Mouse (Mus musculus): ENCODE measurements at regions not wholly inside any gene's neighbourhood (a gene's known extent, or its start where the extent isn't known, plus 50 kb on each side); places are given as distances from the start of the nearest gene placed in this dataset.

DNA sequence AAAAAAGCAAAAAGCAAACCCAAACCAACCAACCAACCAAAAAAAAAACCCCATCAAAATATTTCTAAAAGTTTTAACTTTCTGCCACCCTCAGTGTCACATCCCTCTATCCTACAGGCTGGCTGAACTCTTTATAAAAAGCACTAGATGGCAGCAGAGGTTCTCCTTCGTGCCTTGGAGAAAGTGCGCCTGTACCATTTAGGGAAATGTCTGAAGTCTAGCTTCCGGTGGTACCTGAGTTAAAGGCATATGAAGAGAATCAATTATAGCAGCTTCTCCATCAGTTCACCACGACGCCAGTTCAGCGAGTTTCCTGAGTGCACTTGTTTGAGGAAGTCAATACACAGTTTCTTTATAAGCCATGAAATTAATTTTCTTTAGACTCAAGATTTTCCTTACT is 130.0 kb upstream of the Zc3h12c start:
- H3K9me3 ChIP-seq (ENCODE audit: control insufficient read depth, low read length) = no peaks in the 10 kb centered on the region
- no peaks in the 10 kb centered on the region for H3K4me1 ChIP-seq (replicated peaks; ENCODE audit: control insufficient read depth in 2 of 2, insufficient read depth in 2 of 2, low read length in 1 of 2)
- no peak overlapping the region for H3K27ac ChIP-seq
- DNase-seq (ENCODE audit: low read depth in 3 of 3, low spot score in 3 of 3) (no peak), ATAC-seq (ENCODE audit: insufficient read depth) (no peak)
- no peaks in the 10 kb centered on the region for H3K27me3 ChIP-seq (ENCODE audit: control insufficient read depth, insufficient read depth, low read length)
- no peak overlapping the region for H3K9ac ChIP-seq (replicated peaks)
- no peak for TF ChIP-seq EP300 (IDR thresholded peaks at IDR 0.05; ENCODE audit: low read depth)
- peak; percentile 40 for TF ChIP-seq CTCF (IDR thresholded peaks at IDR 0.05; ENCODE audit: low read depth)
- H3K4me3 ChIP-seq (ENCODE audit: insufficient read depth in 1 of 2, low read depth in 2 of 2, low read length in 2 of 2) = no peak overlapping the region
- no peak overlapping the region for H3K4me2 ChIP-seq (ENCODE audit: low read depth)
- WGBS (ENCODE audit: insufficient replicate concordance) = 5% methylated on average over 6 of the region's 6 CpGs
- H3K36me3 ChIP-seq (replicated peaks; ENCODE audit: control insufficient read depth, insufficient read depth, low read depth) = no peaks in the 10 kb centered on the region

DNA sequence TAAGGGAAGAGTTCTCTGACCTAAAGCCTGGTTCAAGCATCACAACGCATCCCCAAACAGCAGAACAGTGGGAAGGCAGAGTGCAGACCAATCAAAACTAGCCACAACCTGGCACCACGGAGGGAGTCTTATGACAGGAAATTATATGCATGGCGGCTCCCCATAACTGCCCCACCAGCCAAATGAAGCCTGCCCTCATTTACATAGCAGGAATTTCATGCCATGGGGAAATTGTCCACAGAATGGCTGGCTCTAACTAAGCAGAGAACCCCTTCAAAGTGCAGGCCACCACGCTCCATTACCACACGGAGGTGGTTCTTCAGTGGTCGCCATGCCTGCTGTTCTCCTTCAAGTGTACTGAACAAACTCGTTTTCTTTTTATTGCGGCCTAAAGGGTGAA is 126.3 kb upstream of the Zc3h12c start:
- WGBS (ENCODE audit: insufficient replicate concordance) = 65% methylated on average over 8 of the region's 8 CpGs
- no peak for DNase-seq (ENCODE audit: low read depth in 3 of 3, low spot score in 3 of 3)
- no peak overlapping the region for H3K4me2 ChIP-seq (ENCODE audit: low read depth)
- ATAC-seq (ENCODE audit: insufficient read depth) = no peak
- H3K27me3 ChIP-seq (ENCODE audit: control insufficient read depth, insufficient read depth, low read length) = no peaks in the 10 kb centered on the region
- TF ChIP-seq EP300 (IDR thresholded peaks at IDR 0.05; ENCODE audit: low read depth) (no peak), CTCF (IDR thresholded peaks at IDR 0.05; ENCODE audit: low read depth) (no peak)
- H3K27ac ChIP-seq = no peak overlapping the region
- no peak overlapping the region for H3K4me3 ChIP-seq (ENCODE audit: insufficient read depth in 1 of 2, low read depth in 2 of 2, low read length in 2 of 2)
- no peaks in the 10 kb centered on the region for H3K36me3 ChIP-seq (replicated peaks; ENCODE audit: control insufficient read depth, insufficient read depth, low read depth)
- no peaks in the 10 kb centered on the region for H3K4me1 ChIP-seq (replicated peaks; ENCODE audit: control insufficient read depth in 2 of 2, insufficient read depth in 2 of 2, low read length in 1 of 2)
- no peak overlapping the region for H3K9ac ChIP-seq (replicated peaks)
- no peaks in the 10 kb centered on the region for H3K9me3 ChIP-seq (ENCODE audit: control insufficient read depth, low read length)

DNA sequence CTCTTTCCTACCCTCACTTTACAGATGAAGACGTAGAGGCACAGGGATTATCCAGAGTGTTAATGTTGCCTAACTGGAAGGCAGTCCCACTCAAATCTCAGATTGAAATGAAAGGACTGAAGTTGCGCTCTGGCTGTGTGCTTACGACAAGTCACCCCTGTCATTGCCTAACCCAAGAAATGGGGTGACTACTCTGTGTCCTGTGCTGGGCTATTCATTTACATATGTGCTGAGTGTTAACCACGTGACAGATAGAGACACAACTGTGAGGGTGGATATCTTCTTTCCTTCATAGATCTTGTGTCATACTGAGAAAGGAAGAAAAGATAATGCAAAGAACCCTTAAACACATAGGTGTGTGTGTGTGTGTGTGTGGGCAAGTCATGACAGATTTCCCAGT is 120.7 kb upstream of the Zc3h12c start:
- H3K4me1 ChIP-seq (replicated peaks; ENCODE audit: control insufficient read depth in 2 of 2, insufficient read depth in 2 of 2, low read length in 1 of 2) = no peaks in the 10 kb centered on the region
- no peaks in the 10 kb centered on the region for H3K9me3 ChIP-seq (ENCODE audit: control insufficient read depth, low read length)
- H3K27ac ChIP-seq = no peak overlapping the region
- ATAC-seq (ENCODE audit: insufficient read depth) (no peak), DNase-seq (ENCODE audit: low read depth in 3 of 3, low spot score in 3 of 3) (no peak)
- no peaks in the 10 kb centered on the region for H3K27me3 ChIP-seq (ENCODE audit: control insufficient read depth, insufficient read depth, low read length)
- WGBS (ENCODE audit: insufficient replicate concordance) = 55% methylated on average over 4 of the region's 4 CpGs
- no peak overlapping the region for H3K4me3 ChIP-seq (ENCODE audit: insufficient read depth in 1 of 2, low read depth in 2 of 2, low read length in 2 of 2)
- H3K9ac ChIP-seq (replicated peaks) = no peak overlapping the region
- TF ChIP-seq CTCF (IDR thresholded peaks at IDR 0.05; ENCODE audit: low read depth) = no peak
- TF ChIP-seq EP300 (IDR thresholded peaks at IDR 0.05; ENCODE audit: low read depth) = no peak
- no peaks in the 10 kb centered on the region for H3K36me3 ChIP-seq (replicated peaks; ENCODE audit: control insufficient read depth, insufficient read depth, low read depth)
- no peak overlapping the region for H3K4me2 ChIP-seq (ENCODE audit: low read depth)

DNA sequence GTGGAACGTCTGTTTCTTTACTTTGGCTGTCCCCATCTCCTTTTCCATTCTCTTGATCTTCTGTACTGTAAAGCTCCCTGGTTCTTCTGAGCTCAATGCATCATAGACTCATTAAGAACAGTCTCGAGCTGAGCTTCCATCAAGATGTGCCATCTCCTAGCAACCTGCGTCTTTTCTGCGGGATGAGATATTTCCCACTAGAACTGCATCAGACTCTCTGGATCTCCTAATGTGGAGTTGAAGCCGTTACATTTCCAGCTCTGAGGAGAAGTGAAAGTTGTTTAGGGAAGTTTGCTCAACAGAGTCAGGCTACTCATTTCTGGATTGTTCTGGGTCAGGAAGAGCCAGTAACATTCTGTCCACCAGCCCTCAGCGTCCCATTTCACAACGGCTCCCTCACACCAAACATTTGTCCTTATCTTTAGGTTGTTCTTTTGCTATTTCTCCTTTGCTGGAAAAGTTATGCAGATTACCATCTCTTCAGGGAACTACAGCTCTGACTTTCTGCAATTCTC is 119.4 kb upstream of the Zc3h12c start:
- Histone ChIP-seq H3K9ac (replicated peaks) (no peak overlapping the region), H3K4me2 (ENCODE audit: low read depth) (no peak overlapping the region), H3K4me1 (replicated peaks; ENCODE audit: control insufficient read depth in 2 of 2, insufficient read depth in 2 of 2, low read length in 1 of 2) (no peaks in the 10 kb centered on the region), H3K9me3 (ENCODE audit: control insufficient read depth, low read length) (no peaks in the 10 kb centered on the region), H3K27me3 (ENCODE audit: control insufficient read depth, insufficient read depth, low read length) (no peaks in the 10 kb centered on the region), H3K27ac (no peak overlapping the region), H3K36me3 (replicated peaks; ENCODE audit: control insufficient read depth, insufficient read depth, low read depth) (no peaks in the 10 kb centered on the region), H3K4me3 (ENCODE audit: insufficient read depth in 1 of 2, low read depth in 2 of 2, low read length in 2 of 2) (no peak overlapping the region)
- 44% methylated on average over 7 of the region's 7 CpGs for WGBS (ENCODE audit: insufficient replicate concordance)
- DNase-seq (ENCODE audit: low read depth in 3 of 3, low spot score in 3 of 3) (no peak), ATAC-seq (ENCODE audit: insufficient read depth) (no peak)
- no peak for TF ChIP-seq CTCF (IDR thresholded peaks at IDR 0.05; ENCODE audit: low read depth)
- no peak for TF ChIP-seq EP300 (IDR thresholded peaks at IDR 0.05; ENCODE audit: low read depth)

DNA sequence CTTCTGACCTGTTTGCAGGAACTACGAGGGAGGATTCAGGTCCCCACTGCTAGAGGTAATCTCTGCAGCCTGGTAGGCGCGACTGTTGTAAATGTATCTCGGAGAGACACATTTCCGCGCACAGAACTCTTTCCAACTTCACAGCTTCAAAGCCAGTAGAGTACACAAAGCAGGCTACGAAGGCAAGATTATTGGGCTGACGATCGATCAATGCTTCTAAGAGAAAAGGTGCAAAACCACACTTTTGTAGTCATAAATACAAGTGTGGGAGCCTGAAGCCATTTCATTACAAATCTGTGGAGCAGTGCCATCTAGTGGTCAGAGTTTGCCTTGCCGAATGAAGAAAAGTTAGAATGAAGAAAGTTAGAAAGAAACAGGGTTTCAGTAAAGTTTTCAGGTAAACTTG is 118.9 kb upstream of the Zc3h12c start:
- 8% methylated on average over 10 of the region's 10 CpGs for WGBS (ENCODE audit: insufficient replicate concordance)
- DNase-seq (ENCODE audit: low read depth in 3 of 3, low spot score in 3 of 3) (peak; percentile 12 to 29 (median 18)), ATAC-seq (ENCODE audit: insufficient read depth) (no peak)
- Histone ChIP-seq H3K9me3 (ENCODE audit: control insufficient read depth, low read length) (no peaks in the 10 kb centered on the region), H3K36me3 (replicated peaks; ENCODE audit: control insufficient read depth, insufficient read depth, low read depth) (no peaks in the 10 kb centered on the region), H3K27ac (no peak overlapping the region), H3K4me2 (ENCODE audit: low read depth) (peak overlapping the region; percentile 47), H3K9ac (replicated peaks) (no peak overlapping the region), H3K4me1 (replicated peaks; ENCODE audit: control insufficient read depth in 2 of 2, insufficient read depth in 2 of 2, low read length in 1 of 2) (no peaks in the 10 kb centered on the region), H3K27me3 (ENCODE audit: control insufficient read depth, insufficient read depth, low read length) (no peaks in the 10 kb centered on the region), H3K4me3 (ENCODE audit: insufficient read depth in 1 of 2, low read depth in 2 of 2, low read length in 2 of 2) (no peak overlapping the region)
- peak; percentile 68 for TF ChIP-seq CTCF (IDR thresholded peaks at IDR 0.05; ENCODE audit: low read depth)
- TF ChIP-seq EP300 (IDR thresholded peaks at IDR 0.05; ENCODE audit: low read depth) = no peak
